Mouse (Mus musculus): Measurements from ENCODE around the gene Cox10. TPM values are rescaled to one million over a fixed set of nuclear protein-coding genes. Genes with fewer than 3 reads are reported as not detected.

Cox10 gene
- total and polyA plus RNA-seq, 3 experiments = 39.9 to 374 (median 52.2) TPM

GRCm38 (mm10) chr11:63924286-63924930 is 154.9 kb downstream of the Cox10 start:
- Histone ChIP-seq H3K9ac (ENCODE audit: control insufficient read depth, low read depth, low read length, poor library complexity, severe bottlenecking) (no peak overlapping the region), H3K27me3 (ENCODE audit: control insufficient read depth in 1 of 2, insufficient read depth in 2 of 2, low read length in 2 of 2) (no peaks in the 10 kb centered on the region; a peak in 1 of 4 replicates), H3K27ac (ENCODE audit: control insufficient read depth, low read depth, low read length) (no peak overlapping the region), H3K4me3 (ENCODE audit: control insufficient read depth in 1 of 2, insufficient read depth in 1 of 2, low read depth in 2 of 2, low read length in 2 of 2) (no peak overlapping the region), H3K79me2 (ENCODE audit: control insufficient read depth, insufficient read depth, low read length, poor library complexity) (no peaks in the 10 kb centered on the region), H3K9me3 (replicated peaks; ENCODE audit: insufficient read depth, low read length) (no peaks in the 10 kb centered on the region), H3K36me3 (ENCODE audit: control insufficient read depth in 1 of 2, insufficient read depth in 2 of 2, low read length in 2 of 2) (no peaks in the 10 kb centered on the region), H3K4me1 (ENCODE audit: control insufficient read depth in 1 of 2, insufficient read depth in 2 of 2, low read length in 2 of 2) (no peaks in the 10 kb centered on the region)
- no peak for TF ChIP-seq GABPA (IDR thresholded peaks at IDR 0.05; ENCODE audit: low read depth, low read length)
- no peak for TF ChIP-seq NELFE (IDR thresholded peaks at IDR 0.05; ENCODE audit: low read depth, low read length)
- TF ChIP-seq MYB (IDR thresholded peaks at IDR 0.05; ENCODE audit: low read depth, low read length) = no peak
- no peak for TF ChIP-seq JUND (IDR thresholded peaks at IDR 0.05; ENCODE audit: low read depth, low read length)
- TF ChIP-seq POLR2AphosphoS5 (IDR thresholded peaks at IDR 0.05; ENCODE audit: borderline replicate concordance, low read depth, low read length) = no peak
- no peak for TF ChIP-seq MAFK (IDR thresholded peaks at IDR 0.05; ENCODE audit: borderline replicate concordance, low read depth, low read length)
- no peak for TF ChIP-seq CHD2 (IDR thresholded peaks at IDR 0.05; ENCODE audit: low read length)
- no peak for TF ChIP-seq UBTF (IDR thresholded peaks at IDR 0.05; ENCODE audit: borderline replicate concordance, insufficient read depth, low read depth, low read length)
- no peak for TF ChIP-seq TAL1 (IDR thresholded peaks at IDR 0.05; ENCODE audit: low read length)
- TF ChIP-seq USF1 (IDR thresholded peaks at IDR 0.05; ENCODE audit: low read depth, low read length) = no peak
- no peak for TF ChIP-seq RAD21 (IDR thresholded peaks at IDR 0.05; ENCODE audit: low read depth, low read length)
- TF ChIP-seq MXI1 (IDR thresholded peaks at IDR 0.05; ENCODE audit: low read depth, low read length) = no peak
- TF ChIP-seq ZMIZ1 (IDR thresholded peaks at IDR 0.05; ENCODE audit: low read depth, low read length) = no peak
- TF ChIP-seq GATA1 (IDR thresholded peaks at IDR 0.05; ENCODE audit: low read depth, low read length) = no peak
- no peak for TF ChIP-seq POLR2AphosphoS2 (IDR thresholded peaks at IDR 0.05; ENCODE audit: low read length)
- no peak for TF ChIP-seq CTCF (IDR thresholded peaks at IDR 0.05 in 2 of 3, conservative IDR thresholded peaks at IDR 0.05 in 1 of 3; ENCODE audit: control insufficient read depth in 1 of 3, insufficient read depth in 1 of 3, low read depth in 2 of 3, low read length in 3 of 3, poor library complexity in 1 of 3, severe bottlenecking in 1 of 3)
- no peak for TF ChIP-seq TBP (IDR thresholded peaks at IDR 0.05; ENCODE audit: low read depth, low read length)
- DNase-seq (ENCODE audit: low read depth, low spot score) = no peak

DNA sequence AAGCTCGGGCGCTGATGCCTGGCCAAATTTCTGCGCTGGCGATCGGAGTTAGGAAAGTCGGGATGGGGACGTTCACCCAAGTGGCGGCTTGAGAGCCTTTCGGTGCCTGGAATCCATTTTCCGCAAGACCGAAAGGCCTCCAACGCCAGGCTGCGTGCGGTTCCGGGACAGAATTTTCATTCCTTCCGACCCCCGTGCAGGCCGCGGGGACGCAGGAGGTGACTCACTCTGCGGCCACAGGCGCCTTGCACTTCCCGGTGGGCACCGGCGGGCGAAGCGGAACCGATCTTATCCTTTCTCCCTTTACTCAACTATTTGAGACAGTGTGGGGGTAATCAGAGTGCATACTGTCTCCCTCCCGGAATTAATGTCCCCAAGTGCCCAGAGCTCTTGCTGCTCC is 155.9 kb downstream of the Cox10 start:
- TF ChIP-seq CHD1 (IDR thresholded peaks at IDR 0.05; ENCODE audit: low read depth, low read length) = no peak
- no peak for TF ChIP-seq GATA1 (IDR thresholded peaks at IDR 0.05; ENCODE audit: low read depth, low read length)
- TF ChIP-seq CTCF (IDR thresholded peaks at IDR 0.05 in 2 of 3, conservative IDR thresholded peaks at IDR 0.05 in 1 of 3; ENCODE audit: control insufficient read depth in 1 of 3, insufficient read depth in 1 of 3, low read depth in 2 of 3, low read length in 3 of 3, poor library complexity in 1 of 3, severe bottlenecking in 1 of 3) = no peak
- TF ChIP-seq RCOR1 (IDR thresholded peaks at IDR 0.05; ENCODE audit: low read depth, low read length) = no peak
- TF ChIP-seq KAT2A (conservative IDR thresholded peaks at IDR 0.05; ENCODE audit: low read depth, low read length) = no peak
- TF ChIP-seq E2F4 (IDR thresholded peaks at IDR 0.05; ENCODE audit: borderline replicate concordance, low read depth, low read length) = no peak
- TF ChIP-seq ZKSCAN1 (IDR thresholded peaks at IDR 0.05; ENCODE audit: low read depth, low read length) = no peak
- TF ChIP-seq NRF1 (IDR thresholded peaks at IDR 0.05; ENCODE audit: insufficient read depth, low read depth, low read length, poor library complexity, severe bottlenecking) = no peak
- TF ChIP-seq POLR2A (IDR thresholded peaks at IDR 0.05; ENCODE audit: control insufficient read depth in 1 of 2, insufficient read depth in 1 of 2, low read depth in 1 of 2, low read length in 2 of 2, poor library complexity in 1 of 2) = no peak
- no peak for TF ChIP-seq NELFE (IDR thresholded peaks at IDR 0.05; ENCODE audit: low read depth, low read length)
- no peak for TF ChIP-seq USF2 (IDR thresholded peaks at IDR 0.05; ENCODE audit: borderline replicate concordance in 1 of 2, insufficient read depth in 1 of 2, low read depth in 1 of 2, low read length in 2 of 2)
- TF ChIP-seq POLR2AphosphoS2 (IDR thresholded peaks at IDR 0.05; ENCODE audit: low read length) = no peak
- no peak for TF ChIP-seq USF1 (IDR thresholded peaks at IDR 0.05; ENCODE audit: low read depth, low read length)
- TF ChIP-seq TCF12 (IDR thresholded peaks at IDR 0.05; ENCODE audit: low read depth, low read length) = no peak
- H3K9me3 ChIP-seq (replicated peaks; ENCODE audit: insufficient read depth, low read length) = no peaks in the 10 kb centered on the region
- no peaks in the 10 kb centered on the region for H3K4me1 ChIP-seq (ENCODE audit: control insufficient read depth in 1 of 2, insufficient read depth in 2 of 2, low read length in 2 of 2)
- H3K9ac ChIP-seq (ENCODE audit: control insufficient read depth, low read depth, low read length, poor library complexity, severe bottlenecking) = no peak overlapping the region
- no peak for DNase-seq (ENCODE audit: low read depth, low spot score)
- no peaks in the 10 kb centered on the region for H3K36me3 ChIP-seq (ENCODE audit: control insufficient read depth in 1 of 2, insufficient read depth in 2 of 2, low read length in 2 of 2)
- no peak overlapping the region for H3K27ac ChIP-seq (ENCODE audit: control insufficient read depth, low read depth, low read length)
- H3K27me3 ChIP-seq (ENCODE audit: control insufficient read depth in 1 of 2, insufficient read depth in 2 of 2, low read length in 2 of 2) = no peaks in the 10 kb centered on the region; a peak in 1 of 4 replicates
- H3K79me2 ChIP-seq (ENCODE audit: control insufficient read depth, insufficient read depth, low read length, poor library complexity) = no peaks in the 10 kb centered on the region
- H3K4me3 ChIP-seq (ENCODE audit: control insufficient read depth in 1 of 2, insufficient read depth in 1 of 2, low read depth in 2 of 2, low read length in 2 of 2) = no peak overlapping the region
